ENCODE assay signal across 18 mouse cellular contexts in genomic region chr10:118112294-118112893, GRCm38 (mm10). TPM values are rescaled to one million over a fixed set of nuclear protein-coding genes. Genes with fewer than 3 reads are reported as not detected.
DNase-seq lines count a peak whose midpoint lies in the region; ATAC-seq and TF ChIP-seq lines count a peak whose summit lies in the region.
"Had no signal": no experiment of that assay in that cellular context is flagged by ENCODE, and none has a peak within 500 bp of the region (broad histone marks: within the 10 kb centered on the region; RNA-seq: fewer than 3 reads in every experiment).

No protein-coding gene starts in this region.

- H3K4me1 ChIP-seq in forebrain, embryonic 11.5 days (replicated peaks; ENCODE audit: control insufficient read depth, insufficient read depth, low read length): no peaks in the 10 kb centered on the region
- no peaks in the 10 kb centered on the region; the same call in 1 of the 2 replicates for H3K4me1 ChIP-seq in forebrain, embryonic 14.5 days (ENCODE audit: control insufficient read depth, insufficient read depth, low read length)
- H3K4me1 ChIP-seq in lung, embryonic 15.5 days: peaks cover 7% of the 10 kb centered on the region
- peaks cover 3% of the 10 kb centered on the region; the same call in 1 of the 2 replicates for H3K4me1 ChIP-seq in stomach, embryonic 14.5 days (ENCODE audit: control insufficient read depth, insufficient read depth, low read length)
- H3K4me1 ChIP-seq in stomach, postnatal 0 days (replicated peaks; ENCODE audit: control insufficient read depth, insufficient read depth): no peaks in the 10 kb centered on the region
- H3K4me1 ChIP-seq in neural tube, embryonic 14.5 days (ENCODE audit: control insufficient read depth, insufficient read depth, low read length): peaks cover 10% of the 10 kb centered on the region; the same call in 1 of the 2 replicates

- peak; percentile 47 for DNase-seq in forebrain, embryonic 11.5 days (ENCODE audit: low spot score)
- no peak for DNase-seq in forebrain, embryonic 14.5 days (ENCODE audit: low spot score)
- no peak for DNase-seq in lung, postnatal 10 days
- DNase-seq in stomach, postnatal 0 days (ENCODE audit: low spot score): no peak
- no peak for DNase-seq in urinary bladder, postnatal 10 days (ENCODE audit: low spot score)
- DNase-seq: gastrocnemius, postnatal 25 days; kidney, adult 11 months; lung, adult 18-20 months; midbrain, embryonic 14.5 days; thymus, postnatal 36 days had no signal

- H3K4me3 ChIP-seq in forebrain, embryonic 11.5 days (ENCODE audit: low read depth, low read length): no peak overlapping the region
- no peak overlapping the region for H3K4me3 ChIP-seq in forebrain, embryonic 14.5 days (ENCODE audit: low read depth, low read length)
- H3K4me3 ChIP-seq in lung, embryonic 15.5 days: no peak overlapping the region
- no peak overlapping the region for H3K4me3 ChIP-seq in stomach, embryonic 14.5 days (ENCODE audit: low read depth, low read length)
- no peak overlapping the region for H3K4me3 ChIP-seq in stomach, postnatal 0 days (ENCODE audit: low read depth, low read length)
- H3K4me3 ChIP-seq in neural tube, embryonic 14.5 days (ENCODE audit: low read depth, low read length): no peak overlapping the region
- H3K4me3 ChIP-seq: embryonic facial prominence, embryonic 12.5 days; erythroblast, embryonic 14.5 days; heart, embryonic 15.5 days had no signal

- no peak for TF ChIP-seq EP300 in stomach, postnatal 0 days (optimal IDR thresholded peaks at IDR 0.05)

- no peak for TF ChIP-seq CTCF in stomach, postnatal 0 days (IDR thresholded peaks at IDR 0.05; ENCODE audit: low read depth)

- no peak for ATAC-seq in forebrain, embryonic 11.5 days (replicated peaks; ENCODE audit: low FRiP score)
- ATAC-seq in forebrain, embryonic 14.5 days: no peak
- peak; percentile 55; the same call in 1 of the 2 replicates for ATAC-seq in lung, embryonic 15.5 days (ENCODE audit: borderline replicate concordance, extremely low read depth, low FRiP score, low TSS enrichment)
- ATAC-seq in stomach, embryonic 14.5 days (ENCODE audit: insufficient number of reproducible peaks, insufficient read depth, low FRiP score, low read depth): peak; percentile 33; the same call in 1 of the 2 replicates
- no peak for ATAC-seq in stomach, postnatal 0 days (ENCODE audit: low FRiP score, low TSS enrichment)
- ATAC-seq in neural tube, embryonic 14.5 days (ENCODE audit: low read depth): peak; percentile 68

- H3K9ac ChIP-seq in forebrain, embryonic 11.5 days (ENCODE audit: low read length): no peak overlapping the region
- H3K9ac ChIP-seq in forebrain, embryonic 14.5 days (ENCODE audit: low read length): no peak overlapping the region
- no peak overlapping the region for H3K9ac ChIP-seq in lung, embryonic 15.5 days
- H3K9ac ChIP-seq in stomach, embryonic 14.5 days (replicated peaks; ENCODE audit: low read depth, low read length): no peak overlapping the region
- no peak overlapping the region for H3K9ac ChIP-seq in stomach, postnatal 0 days (ENCODE audit: low read length)
- no peak overlapping the region for H3K9ac ChIP-seq in neural tube, embryonic 14.5 days (replicated peaks; ENCODE audit: low read depth, low read length)
- H3K9ac ChIP-seq: embryonic facial prominence, embryonic 12.5 days; heart, embryonic 15.5 days had no signal

- H3K27ac ChIP-seq in forebrain, embryonic 11.5 days (ENCODE audit: low read depth, low read length): no peak overlapping the region
- H3K27ac ChIP-seq in forebrain, embryonic 14.5 days (ENCODE audit: low read depth, low read length): no peak overlapping the region
- no peak overlapping the region for H3K27ac ChIP-seq in lung, embryonic 15.5 days
- no peak overlapping the region for H3K27ac ChIP-seq in stomach, embryonic 14.5 days (ENCODE audit: low read length)
- no peak overlapping the region for H3K27ac ChIP-seq in stomach, postnatal 0 days (replicated peaks)
- H3K27ac ChIP-seq in neural tube, embryonic 14.5 days (ENCODE audit: low read depth, low read length): no peak overlapping the region
- H3K27ac ChIP-seq: embryonic facial prominence, embryonic 12.5 days; heart, embryonic 15.5 days; macrophage had no signal

- no peaks in the 10 kb centered on the region for H3K9me3 ChIP-seq in forebrain, embryonic 11.5 days (ENCODE audit: control insufficient read depth, low read length)
- H3K9me3 ChIP-seq in forebrain, embryonic 14.5 days (replicated peaks; ENCODE audit: control insufficient read depth, low read length): no peaks in the 10 kb centered on the region
- no peaks in the 10 kb centered on the region for H3K9me3 ChIP-seq in lung, embryonic 15.5 days
- H3K9me3 ChIP-seq in stomach, embryonic 14.5 days (ENCODE audit: control insufficient read depth, low read depth, low read length): no peaks in the 10 kb centered on the region
- no peaks in the 10 kb centered on the region for H3K9me3 ChIP-seq in stomach, postnatal 0 days (ENCODE audit: control insufficient read depth, low read length)
- H3K9me3 ChIP-seq in neural tube, embryonic 14.5 days (ENCODE audit: control insufficient read depth, low read length): no peaks in the 10 kb centered on the region
- H3K9me3 ChIP-seq: embryonic facial prominence, embryonic 12.5 days; heart, embryonic 15.5 days had no signal

- no peak overlapping the region for H3K4me2 ChIP-seq in forebrain, embryonic 11.5 days (ENCODE audit: low read depth, low read length, severe bottlenecking)
- no peak overlapping the region for H3K4me2 ChIP-seq in forebrain, embryonic 14.5 days (ENCODE audit: low read length)
- no peak overlapping the region for H3K4me2 ChIP-seq in lung, embryonic 15.5 days
- H3K4me2 ChIP-seq in stomach, embryonic 14.5 days (replicated peaks; ENCODE audit: low read depth, low read length): no peak overlapping the region
- no peak overlapping the region for H3K4me2 ChIP-seq in stomach, postnatal 0 days (replicated peaks; ENCODE audit: low read depth)
- 0 out of 2 replicates have a peak overlapping the region, but pooled peaks have one; percentile 14 for H3K4me2 ChIP-seq in neural tube, embryonic 14.5 days (ENCODE audit: low read depth, low read length)
- H3K4me2 ChIP-seq: embryonic facial prominence, embryonic 12.5 days; heart, embryonic 15.5 days; liver, embryonic 11.5 days had no signal

- H3K36me3 ChIP-seq in forebrain, embryonic 11.5 days (ENCODE audit: control insufficient read depth, insufficient read depth, low read length): no peaks in the 10 kb centered on the region
- H3K36me3 ChIP-seq in forebrain, embryonic 14.5 days (ENCODE audit: control insufficient read depth, insufficient read depth, low read length): no peaks in the 10 kb centered on the region
- H3K36me3 ChIP-seq in lung, embryonic 15.5 days: no peaks in the 10 kb centered on the region
- no peaks in the 10 kb centered on the region for H3K36me3 ChIP-seq in stomach, embryonic 14.5 days (ENCODE audit: control insufficient read depth, insufficient read depth, low read length)
- no peaks in the 10 kb centered on the region for H3K36me3 ChIP-seq in stomach, postnatal 0 days (ENCODE audit: control insufficient read depth, insufficient read depth, low read length)
- H3K36me3 ChIP-seq in neural tube, embryonic 14.5 days (ENCODE audit: control insufficient read depth, insufficient read depth, low read length): no peaks in the 10 kb centered on the region
- H3K36me3 ChIP-seq: embryonic facial prominence, embryonic 12.5 days; heart, embryonic 15.5 days had no signal

- WGBS in forebrain, embryonic 11.5 days: 79% methylated on average over 11 of the region's 11 CpGs
- WGBS in forebrain, embryonic 14.5 days: 78% methylated on average over 11 of the region's 11 CpGs
- WGBS in lung, embryonic 15.5 days: 48% methylated on average over 11 of the region's 11 CpGs
- 52% methylated on average over 11 of the region's 11 CpGs for WGBS in stomach, embryonic 14.5 days
- WGBS in stomach, postnatal 0 days: 56% methylated on average over 11 of the region's 11 CpGs
- WGBS in neural tube, embryonic 14.5 days: 44% methylated on average over 11 of the region's 11 CpGs

- no peaks in the 10 kb centered on the region for H3K27me3 ChIP-seq in forebrain, embryonic 11.5 days (ENCODE audit: control insufficient read depth, insufficient read depth, low read length)
- no peaks in the 10 kb centered on the region for H3K27me3 ChIP-seq in forebrain, embryonic 14.5 days (replicated peaks; ENCODE audit: control insufficient read depth, insufficient read depth, low read length)
- no peaks in the 10 kb centered on the region for H3K27me3 ChIP-seq in lung, embryonic 15.5 days
- no peaks in the 10 kb centered on the region for H3K27me3 ChIP-seq in stomach, embryonic 14.5 days (ENCODE audit: control insufficient read depth, insufficient read depth, low read length)
- no peaks in the 10 kb centered on the region for H3K27me3 ChIP-seq in stomach, postnatal 0 days (ENCODE audit: control insufficient read depth, insufficient read depth, low read length)
- H3K27me3 ChIP-seq in neural tube, embryonic 14.5 days (ENCODE audit: control insufficient read depth, insufficient read depth, low read length): no peaks in the 10 kb centered on the region
- H3K27me3 ChIP-seq: embryonic facial prominence, embryonic 12.5 days; heart, embryonic 15.5 days had no signal

RNA-seq across cellular contexts. Expression of gene Mdm1, which starts 29.2 kb away (rescaled TPM):
- 61.8 and 67.1 TPM in 2 replicates for polyA plus RNA-seq in forebrain, embryonic 11.5 days (2014; fragmentation: Nextera tagmentation; extraction: Ambion mirVana)
- polyA plus RNA-seq in forebrain, embryonic 14.5 days (2014; fragmentation: Nextera tagmentation; extraction: Ambion mirVana): 31.6 and 34.7 TPM in 2 replicates
- polyA plus RNA-seq in lung, embryonic 15.5 days (2015; fragmentation: Nextera tagmentation; extraction: Ambion mirVana): 36.6 and 40.3 TPM in 2 replicates
- 20.7 and 20.9 TPM in 2 replicates for polyA plus RNA-seq in stomach, embryonic 14.5 days (2014; fragmentation: Nextera tagmentation; extraction: Ambion mirVana)
- polyA plus RNA-seq in stomach, postnatal 0 days (2015; fragmentation: Nextera tagmentation; extraction: Ambion mirVana): 4.5 and 5.3 TPM in 2 replicates
- 31.3 and 34.1 TPM in 2 replicates for polyA plus RNA-seq in neural tube, embryonic 14.5 days (2014; fragmentation: Nextera tagmentation; extraction: Ambion mirVana)

Comparison
In these comparisons a context has a peak if more than half of its experiments do, and no peak if none do; other contexts are left out.
1. ATAC-seq: peak in lung, embryonic 15.5 days (single experiment), stomach, embryonic 14.5 days (single experiment) and neural tube, embryonic 14.5 days (single experiment); none in forebrain, embryonic 11.5 days (single experiment), forebrain, embryonic 14.5 days (single experiment) and stomach, postnatal 0 days (single experiment).